Mouse (Mus musculus) brain, embryonic 14.5 days (tissue): ENCODE data around the gene Ctc1. TPM values are rescaled to one million over a fixed set of nuclear protein-coding genes. Genes with fewer than 3 reads are reported as not detected.

ENCODE experiments used
- DNase-seq: peaks from one replicate; pipeline ENCODE4 v3.0.0-alpha.2; 2011; ENCODE audit warnings: low read depth
- CTCF ChIP-seq: fragments of 200-500 bp; IDR thresholded peaks from 2 replicates; pipeline ENCODE4 v1.5.1; 2012; ENCODE audit warnings: inconsistent platforms, mild to moderate bottlenecking, moderate library complexity, borderline replicate concordance; ENCODE audit not compliant: insufficient read depth, insufficient read length; ENCODE audit errors: extremely low read depth
- POLR2A ChIP-seq: fragments of 200-500 bp; IDR thresholded peaks from 2 replicates; pipeline ENCODE4 v1.6.1; 2012; ENCODE audit warnings: mild to moderate bottlenecking, inconsistent platforms, borderline replicate concordance; ENCODE audit not compliant: poor library complexity, insufficient read depth, insufficient read length, severe bottlenecking; ENCODE audit errors: extremely low read depth
- polyA plus RNA-seq: library from polyadenylated mRNA; depleted of rRNA; stranded (reverse); fragments of >200 nt; gene quantifications from 2 replicates; pipeline ENCODE4 v1.2.3, GENCODE M21; 2012; rRNA removed

Gene Ctc1
- polyA plus RNA-seq, 1 experiment = 115 TPM

GRCm38 (mm10) chr11:69073951-69074775 lies 58.5 kb downstream of the Ctc1 start:
- no peak for TF ChIP-seq CTCF
- DNase-seq = peak; percentile 19

GRCm38 (mm10) chr11:69074776-69075069 lies 59.0 kb downstream of the Ctc1 start:
- DNase-seq = no peak
- TF ChIP-seq CTCF (no peak), POLR2A (no peak)

GRCm38 (mm10) chr11:69075764-69076479 lies 60.2 kb downstream of the Ctc1 start:
- TF ChIP-seq POLR2A = no peak
- no peak for DNase-seq

GRCm38 (mm10) chr11:69076572-69076971 lies 60.9 kb downstream of the Ctc1 start:
- DNase-seq = peak; percentile 32
- TF ChIP-seq POLR2A (no peak), CTCF (no peak)

GRCm38 (mm10) chr11:69077316-69077715 lies 61.6 kb downstream of the Ctc1 start:
- TF ChIP-seq CTCF (no peak), POLR2A (no peak)
- no peak for DNase-seq

- no peak for DNase-seq
- TF ChIP-seq CTCF (no peak), POLR2A (no peak)
Measured at GRCm38 (mm10) chr11:69078041-69078440, 62.3 kb downstream of the Ctc1 start.

GRCm38 (mm10) chr11:69078805-69079438 lies 63.2 kb downstream of the Ctc1 start:
- no peak for DNase-seq
- TF ChIP-seq POLR2A (no peak), CTCF (no peak)

GRCm38 (mm10) chr11:69080102-69080854 lies 64.6 kb downstream of the Ctc1 start:
- TF ChIP-seq CTCF (no peak), POLR2A (no peak)
- no peak for DNase-seq

- TF ChIP-seq CTCF (no peak), POLR2A (no peak)
- no peak for DNase-seq
Measured at GRCm38 (mm10) chr11:69080855-69081222, 65.1 kb downstream of the Ctc1 start.

GRCm38 (mm10) chr11:69081613-69082012 lies 65.9 kb downstream of the Ctc1 start:
- DNase-seq = no peak
- no peak for TF ChIP-seq CTCF
- no peak for TF ChIP-seq POLR2A

GRCm38 (mm10) chr11:69085608-69086007 lies 69.9 kb downstream of the Ctc1 start:
- TF ChIP-seq CTCF (no peak), POLR2A (no peak)
- DNase-seq = no peak

Other genes with a start within 250 kb of the Ctc1 start
- 62.4 and 74.0 TPM in 2 replicates for gene Ndel1, start 144.1 kb upstream of the Ctc1 start, polyA plus RNA-seq
- 0.05 and 0.10 TPM in 2 replicates for gene Rnf222, start 127.4 kb upstream of the Ctc1 start, polyA plus RNA-seq
- 2,015 and 2,036 TPM in 2 replicates for gene Rpl26, start 114.3 kb upstream of the Ctc1 start, polyA plus RNA-seq
- gene Odf4, start 88.8 kb upstream of the Ctc1 start, polyA plus RNA-seq = 3.6 and 4.1 TPM in 2 replicates
- 38.6 and 40.1 TPM in 2 replicates for gene Arhgef15, start 58.4 kb upstream of the Ctc1 start, polyA plus RNA-seq
- gene Slc25a35, start 47.8 kb upstream of the Ctc1 start, polyA plus RNA-seq = 3.0 and 4.6 TPM in 2 replicates
- 24.1 and 33.6 TPM in 2 replicates for gene Rangrf, start 40.7 kb upstream of the Ctc1 start, polyA plus RNA-seq
- gene Pfas, start 7.5 kb upstream of the Ctc1 start, polyA plus RNA-seq = 25.8 and 27.6 TPM in 2 replicates
- 38.3 and 74.9 TPM in 2 replicates for gene Aurkb, start 29.7 kb downstream of the Ctc1 start, polyA plus RNA-seq
- 19.6 and 22.1 TPM in 2 replicates for gene Borcs6, start 43.8 kb downstream of the Ctc1 start, polyA plus RNA-seq
- gene Tmem107, start 54.9 kb downstream of the Ctc1 start, polyA plus RNA-seq = 25.6 and 35.1 TPM in 2 replicates
- gene Vamp2, start 72.6 kb downstream of the Ctc1 start, polyA plus RNA-seq = 251 and 319 TPM in 2 replicates
- gene Per1, start 79.3 kb downstream of the Ctc1 start, polyA plus RNA-seq = 12.2 and 16.3 TPM in 2 replicates
- 0.42 and 0.45 TPM in 2 replicates for gene Hes7, start 104.5 kb downstream of the Ctc1 start, polyA plus RNA-seq
- 0.33 and 0.47 TPM in 2 replicates for gene 9130213A22Rik, start 106.7 kb downstream of the Ctc1 start, polyA plus RNA-seq
- 2.8 and 3.5 TPM in 2 replicates for gene Aloxe3, start 110.0 kb downstream of the Ctc1 start, polyA plus RNA-seq
- gene Alox12b, start 141.1 kb downstream of the Ctc1 start, polyA plus RNA-seq = 0.13 and 0.23 TPM in 2 replicates
- gene Alox8, start 181.9 kb downstream of the Ctc1 start, polyA plus RNA-seq = 0.05 and 0.25 TPM in 2 replicates
- gene Gucy2e, start 221.1 kb downstream of the Ctc1 start, polyA plus RNA-seq = 0.20 and 0.25 TPM in 2 replicates